Mouse (Mus musculus): ENCODE data around the gene Tmem8b.

DNA sequence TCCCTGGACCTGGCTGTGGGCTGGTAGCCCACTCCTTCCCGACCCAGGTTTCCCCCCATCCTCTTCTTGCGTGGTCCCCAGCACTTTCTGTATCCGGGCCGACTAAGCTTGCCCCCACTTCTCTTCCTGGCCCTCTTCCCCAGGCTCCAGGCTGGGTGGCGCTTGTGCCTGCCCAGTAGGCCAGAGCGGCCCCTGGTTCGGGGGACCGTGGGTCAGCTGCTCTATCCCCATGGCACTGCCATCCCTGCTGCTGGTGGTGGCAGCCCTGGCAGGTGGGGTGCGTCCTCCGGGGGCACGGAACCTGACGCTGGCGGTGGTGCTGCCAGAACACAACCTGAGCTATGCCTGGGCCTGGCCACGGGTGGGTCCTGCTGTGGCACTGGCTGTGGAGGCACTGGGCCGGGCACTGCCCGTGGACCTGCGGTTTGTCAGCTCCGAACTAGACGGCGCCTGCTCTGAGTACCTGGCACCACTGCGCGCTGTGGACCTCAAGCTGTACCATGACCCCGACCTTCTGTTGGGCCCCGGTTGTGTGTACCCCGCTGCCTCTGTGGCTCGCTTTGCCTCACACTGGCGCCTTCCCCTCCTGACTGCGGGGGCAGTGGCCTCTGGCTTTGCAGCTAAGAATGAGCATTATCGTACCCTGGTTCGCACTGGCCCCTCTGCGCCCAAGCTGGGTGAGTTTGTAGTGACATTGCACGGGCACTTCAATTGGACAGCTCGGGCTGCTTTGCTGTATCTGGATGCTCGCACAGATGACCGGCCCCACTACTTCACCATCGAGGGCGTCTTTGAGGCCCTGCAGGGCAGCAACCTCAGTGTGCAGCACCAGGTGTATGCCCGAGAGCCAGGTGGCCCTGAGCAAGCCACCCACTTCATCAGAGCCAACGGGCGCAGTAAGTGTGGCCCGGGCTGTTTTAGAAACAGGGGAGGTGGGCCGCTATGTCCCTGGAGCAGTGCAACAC, 36.5 kb upstream of the Tmem8b start:
- TF ChIP-seq EP300 (IDR thresholded peaks at IDR 0.05; ENCODE audit: insufficient read depth, low read depth, low read length), result no peak
- TF ChIP-seq CTCF (IDR thresholded peaks at IDR 0.05; ENCODE audit: low read depth, low read length), result no peak

All from ES-Bruce4 (cell line).